Mouse (Mus musculus): ENCODE measurements around the gene Tanc2. TPM values are rescaled to one million over a fixed set of nuclear protein-coding genes. Genes with fewer than 3 reads are reported as not detected.

Tanc2 gene
- polyA plus RNA-seq, 3 experiments from 2014 or later = 0.14 to 1.1 (median 0.27) TPM

GRCm38 (mm10) chr11:105648026-105648425 lies 58.2 kb downstream of the Tanc2 start:
- ATAC-seq = no peak

- ATAC-seq = no peak
Observed at GRCm38 (mm10) chr11:105654616-105655015, 64.8 kb downstream of the Tanc2 start.

- no peak for ATAC-seq
Observed at GRCm38 (mm10) chr11:105655335-105655734, 65.5 kb downstream of the Tanc2 start.

- ATAC-seq = no peak
Observed at GRCm38 (mm10) chr11:105667879-105668278, 78.1 kb downstream of the Tanc2 start.

GRCm38 (mm10) chr11:105678996-105679395 lies 89.2 kb downstream of the Tanc2 start:
- no peak for ATAC-seq

- no peak for ATAC-seq
Observed at GRCm38 (mm10) chr11:105684747-105685146, 95.0 kb downstream of the Tanc2 start.

- no peak for ATAC-seq
Observed at GRCm38 (mm10) chr11:105700528-105700927, 110.7 kb downstream of the Tanc2 start.

GRCm38 (mm10) chr11:105719660-105720059 lies 129.9 kb downstream of the Tanc2 start:
- no peak for ATAC-seq

- no peak for ATAC-seq
Observed at GRCm38 (mm10) chr11:105731541-105731940, 141.8 kb downstream of the Tanc2 start.

GRCm38 (mm10) chr11:105731989-105732531 lies 142.3 kb downstream of the Tanc2 start:
- no peak for ATAC-seq

- ATAC-seq = no peak
Observed at GRCm38 (mm10) chr11:105743171-105743570, 153.4 kb downstream of the Tanc2 start.

GRCm38 (mm10) chr11:105749297-105750071 lies 159.7 kb downstream of the Tanc2 start:
- no peak for ATAC-seq

GRCm38 (mm10) chr11:105758561-105759203 lies 168.9 kb downstream of the Tanc2 start:
- ATAC-seq = no peak

- ATAC-seq = no peak
Observed at GRCm38 (mm10) chr11:105759413-105759812, 169.6 kb downstream of the Tanc2 start.

- ATAC-seq = no peak
Observed at GRCm38 (mm10) chr11:105760346-105760745, 170.6 kb downstream of the Tanc2 start.

- ATAC-seq = no peak
Observed at GRCm38 (mm10) chr11:105777802-105778201, 188.0 kb downstream of the Tanc2 start.

GRCm38 (mm10) chr11:105792501-105792900 lies 202.7 kb downstream of the Tanc2 start:
- no peak for ATAC-seq

- no peak for ATAC-seq
Observed at GRCm38 (mm10) chr11:105803686-105804085, 213.9 kb downstream of the Tanc2 start.

- ATAC-seq = no peak
Observed at GRCm38 (mm10) chr11:105804776-105805175, 215.0 kb downstream of the Tanc2 start.

GRCm38 (mm10) chr11:105807103-105807502 lies 217.3 kb downstream of the Tanc2 start:
- no peak for ATAC-seq

- ATAC-seq = no peak
Observed at GRCm38 (mm10) chr11:105823246-105823645, 233.5 kb downstream of the Tanc2 start.

- ATAC-seq = no peak
Observed at GRCm38 (mm10) chr11:105823759-105824158, 234.0 kb downstream of the Tanc2 start.

GRCm38 (mm10) chr11:105828175-105828574 lies 238.4 kb downstream of the Tanc2 start:
- ATAC-seq = no peak

GRCm38 (mm10) chr11:105835209-105835608 lies 245.4 kb downstream of the Tanc2 start:
- ATAC-seq = no peak

All from inflammation-experienced regulatory T-cells, adult 6 months (primary cell).